Mouse (Mus musculus) adrenal gland, postnatal 10 days (tissue): ENCODE data around the gene Pdilt. TPM values are rescaled to one million over a fixed set of nuclear protein-coding genes. Genes with fewer than 3 reads are reported as not detected.

Experiments
- DNase-seq: peaks from one replicate; pipeline ENCODE4 v3.0.0; 2021; ENCODE audit warnings: mixed read lengths
- total RNA-seq, 2 experiments: library from RNA; stranded (reverse); gene quantifications; 2 replicates each; pipeline ENCODE4 v1.2.3; 2021

Gene Pdilt
- total RNA-seq, 2 experiments from 2014 or later = 0.12 TPM

- DNase-seq = no peak
Observed at GRCm38 (mm10) chr7:119511143-119511542, 12.1 kb downstream of the Pdilt start.

DNA sequence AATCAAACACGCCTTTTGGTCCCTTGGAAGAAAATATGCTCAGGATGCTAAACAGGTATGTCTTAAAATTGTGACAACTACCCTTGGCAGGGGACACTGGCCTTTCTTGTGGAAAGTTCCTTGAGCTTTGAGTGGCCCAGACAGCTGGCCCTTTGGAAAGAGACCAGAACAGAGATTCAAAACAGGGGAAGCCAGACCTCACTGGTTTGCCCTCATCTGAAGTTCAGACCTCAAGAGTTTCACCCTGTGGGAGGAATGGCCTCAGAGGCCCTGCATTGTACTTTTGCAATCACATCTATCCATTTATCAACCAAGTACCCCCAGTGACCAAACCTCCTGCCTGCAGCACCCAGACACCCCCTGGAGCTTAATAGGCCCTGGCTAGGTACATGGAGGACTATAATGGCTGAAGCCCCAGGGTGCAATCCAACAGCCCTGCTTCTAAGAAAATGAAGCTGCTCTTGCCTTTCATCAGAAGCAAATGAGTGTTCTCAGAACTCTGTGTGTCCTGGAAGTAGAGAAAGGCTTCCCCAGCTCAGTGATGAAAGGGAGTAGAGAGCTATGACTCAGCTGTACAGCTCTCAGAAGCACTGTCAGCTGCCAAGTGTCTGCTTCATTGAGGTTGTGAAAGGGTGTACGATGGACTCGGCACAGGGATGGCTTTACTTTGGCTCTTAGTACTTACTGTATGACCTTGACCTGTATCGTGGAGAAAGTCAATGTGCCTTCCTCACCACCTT lies 33.1 kb downstream of the Pdilt start:
- no peak for DNase-seq

DNA sequence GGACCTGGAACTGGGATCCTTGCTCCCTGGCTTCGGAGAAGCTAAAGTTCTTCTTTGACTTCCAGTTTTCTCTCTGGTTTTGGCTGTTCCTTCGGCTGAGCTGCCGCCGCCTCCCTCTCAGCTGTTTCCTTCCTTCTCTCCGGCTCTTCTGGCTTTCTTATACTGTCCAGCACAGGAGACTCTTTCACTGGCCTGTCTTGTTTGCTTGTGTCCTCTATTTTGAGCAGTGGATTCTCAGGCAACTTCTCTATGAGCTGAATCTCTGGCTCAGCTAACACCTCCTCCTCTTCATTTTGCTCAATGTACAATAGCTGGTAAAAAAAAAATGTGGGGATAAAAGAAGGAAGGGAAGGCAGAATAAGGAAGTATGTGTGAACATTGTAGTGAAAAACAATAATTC lies 36.6 kb downstream of the Pdilt start:
- DNase-seq = no peak

- DNase-seq = no peak
Observed at GRCm38 (mm10) chr7:119484154-119484553, 39.1 kb downstream of the Pdilt start.

- DNase-seq = no peak
Observed at GRCm38 (mm10) chr7:119479256-119479655, 44.0 kb downstream of the Pdilt start, which contains the start of gene Umod. Umod (minus strand) TSS chr7:119479282.

- DNase-seq = no peak
Observed at GRCm38 (mm10) chr7:119476500-119477389, 46.5 kb downstream of the Pdilt start.

- DNase-seq = no peak
Observed at GRCm38 (mm10) chr7:119459185-119459584, 64.1 kb downstream of the Pdilt start, which contains the start of gene Gp2. Gp2 (minus strand) TSS chr7:119459285.

- DNase-seq = no peak
Observed at GRCm38 (mm10) chr7:119454192-119454591, 69.1 kb downstream of the Pdilt start.

GRCm38 (mm10) chr7:119443849-119444248 lies 79.4 kb downstream of the Pdilt start:
- DNase-seq = no peak

- no peak for DNase-seq
Observed at GRCm38 (mm10) chr7:119441938-119442337, 81.4 kb downstream of the Pdilt start.

Other genes with a start within 250 kb of the Pdilt start
- gene Gp2, start 64.2 kb downstream of the Pdilt start, total RNA-seq = not detected
- not detected for gene Umod, start 44.2 kb downstream of the Pdilt start, total RNA-seq
- 10 to 100 TPM in 1 of 2 experiments, 1 to 10 TPM in 1; 6.1 to 14.0 TPM for gene Acsm5, start 4.0 kb downstream of the Pdilt start, total RNA-seq
- gene Acsm2, start 30.9 kb upstream of the Pdilt start, total RNA-seq = under 1 TPM in 1 of 2 experiments, not detected in 1; 0.27 TPM
- 10 to 100 TPM in 1 of 2 experiments, 1 to 10 TPM in 1; 6.5 to 14.0 TPM for gene Acsm1, start 83.5 kb upstream of the Pdilt start, total RNA-seq
- gene Acsm4, start 166.5 kb upstream of the Pdilt start, total RNA-seq = not detected
- gene Thumpd1, start 197.3 kb upstream of the Pdilt start, total RNA-seq = 10 to 100 TPM; 30.7 to 32.3 TPM
- 10 to 100 TPM; 23.5 to 31.0 TPM for gene Acsm3, start 237.4 kb upstream of the Pdilt start, total RNA-seq